Mouse (Mus musculus) G1E-ER4 (cell line): Measurements from ENCODE around the gene Col4a1. TPM values are rescaled to one million over a fixed set of nuclear protein-coding genes. Genes with fewer than 3 reads are reported as not detected.

Experiments
- GATA1 ChIP-seq: IDR thresholded peaks from one replicate; pipeline ENCODE4 v1.8.0; 2012; ENCODE audit warnings: low read length, inconsistent platforms
- polyA plus RNA-seq: library from polyadenylated mRNA; stranded (reverse); fragments of >175 nt; gene quantifications from 2 replicates; pipeline ENCODE4 v1.2.3, GENCODE M21; 2012

Col4a1 gene
- polyA plus RNA-seq, 1 experiment, result not detected

- TF ChIP-seq GATA1, result no peak
Measured at GRCm38 (mm10) chr8:11250149-11250548, 62.5 kb downstream of the Col4a1 start.

GRCm38 (mm10) chr8:11249541-11250058 is 63.0 kb downstream of the Col4a1 start:
- TF ChIP-seq GATA1, result no peak

GRCm38 (mm10) chr8:11248712-11249111 is 63.9 kb downstream of the Col4a1 start:
- TF ChIP-seq GATA1, result no peak

GRCm38 (mm10) chr8:11241488-11241887 is 71.1 kb downstream of the Col4a1 start:
- no peak for TF ChIP-seq GATA1

- no peak for TF ChIP-seq GATA1
Measured at GRCm38 (mm10) chr8:11234879-11235210, 77.8 kb downstream of the Col4a1 start.

GRCm38 (mm10) chr8:11234151-11234878 is 78.3 kb downstream of the Col4a1 start:
- no peak for TF ChIP-seq GATA1

GRCm38 (mm10) chr8:11233009-11233408 is 79.6 kb downstream of the Col4a1 start:
- TF ChIP-seq GATA1, result no peak

GRCm38 (mm10) chr8:11230277-11230676 is 82.3 kb downstream of the Col4a1 start:
- no peak for TF ChIP-seq GATA1

- TF ChIP-seq GATA1, result no peak
Measured at GRCm38 (mm10) chr8:11227421-11227820, 85.2 kb downstream of the Col4a1 start.

- TF ChIP-seq GATA1, result no peak
Measured at GRCm38 (mm10) chr8:11225577-11226434, 86.8 kb downstream of the Col4a1 start.

GRCm38 (mm10) chr8:11224178-11224577 is 88.4 kb downstream of the Col4a1 start:
- no peak for TF ChIP-seq GATA1

- TF ChIP-seq GATA1, result no peak
Measured at GRCm38 (mm10) chr8:11221353-11221752, 91.3 kb downstream of the Col4a1 start.

GRCm38 (mm10) chr8:11219282-11219681 is 93.3 kb downstream of the Col4a1 start:
- TF ChIP-seq GATA1, result no peak

- TF ChIP-seq GATA1, result no peak
Measured at GRCm38 (mm10) chr8:11215231-11215630, 97.4 kb downstream of the Col4a1 start.

- no peak for TF ChIP-seq GATA1
Measured at GRCm38 (mm10) chr8:11206509-11206908, 106.1 kb downstream of the Col4a1 start.

GRCm38 (mm10) chr8:11205532-11205931 is 107.1 kb downstream of the Col4a1 start:
- TF ChIP-seq GATA1, result no peak

GRCm38 (mm10) chr8:11203260-11204110 is 109.1 kb downstream of the Col4a1 start:
- TF ChIP-seq GATA1, result no peak
